Mouse (Mus musculus): Measurements from ENCODE around the gene Gm8108.
"Not testable (repeated sequence)": the region's sequence is repeated elsewhere in the genome, so short reads cannot be mapped to it uniquely, and the experiment has no call there.

The Gm8108 gene

GRCm38 (mm10) chr14:4110426-4110825 lies at the start of gene Gm8108:
Gene Gm8108 (plus strand): TSS chr14:4110526.
- DNase-seq: not testable (repeated sequence)

- not testable (repeated sequence) for DNase-seq
These were observed 26.5 kb upstream of the Gm8108 start, which contains the start of gene Gm3115 for GRCm38 (mm10) chr14:4083820-4084219. Gene Gm3115 (plus strand): TSS chr14:4084120.

- DNase-seq: not testable (repeated sequence)
These were observed 31.3 kb downstream of the Gm8108 start for GRCm38 (mm10) chr14:4141646-4142045.

GRCm38 (mm10) chr14:4164730-4165129 lies 54.4 kb downstream of the Gm8108 start, which contains the start of gene Gm3127:
Gene Gm3127 (plus strand): TSS chr14:4165030.
- DNase-seq: not testable (repeated sequence)

- not testable (repeated sequence) for DNase-seq
These were observed 71.7 kb downstream of the Gm8108 start for GRCm38 (mm10) chr14:4182030-4182429.

Measured in kidney, adult 11 months (tissue).